Mouse (Mus musculus) MEL (cell line): Measurements from ENCODE around the gene Cabp2. TPM values are rescaled to one million over a fixed set of nuclear protein-coding genes. Genes with fewer than 3 reads are reported as not detected.

Experiments used
- DNase-seq: peaks from one replicate; pipeline ENCODE4 v3.0.0; 2011; ENCODE audit warnings: low read depth, low spot score
- H3K27ac ChIP-seq: 2 replicates; pipeline ENCODE4 v1.5.1; 2012; ENCODE audit warnings: low read depth, mild to moderate bottlenecking, control low read depth, low read length, moderate library complexity; ENCODE audit not compliant: control insufficient read depth
- H3K27me3 ChIP-seq, 2 experiments: fragments of 150-350 bp in 1 of 2; sonication (generic) in 1 of 2; 2 replicates each; pipeline ENCODE4 v1.6.1; 2012; ENCODE audit warnings: low read length in 2 of 2, mild to moderate bottlenecking in 2 of 2, improper control_type of control experiment in 1 of 2, moderate library complexity in 1 of 2; ENCODE audit not compliant: insufficient read depth in 2 of 2, control insufficient read depth in 1 of 2
- H3K36me3 ChIP-seq, 2 experiments: 2 replicates each; pipeline ENCODE4 v1.6.1; 2012 to 2014; ENCODE audit warnings: low read length in 2 of 2, improper control_type of control experiment in 1 of 2, inconsistent platforms in 1 of 2, mild to moderate bottlenecking in 1 of 2; ENCODE audit not compliant: insufficient read depth in 2 of 2, control insufficient read depth in 1 of 2
- H3K4me1 ChIP-seq, 2 experiments: fragments of 150-350 bp in 1 of 2; sonication (generic) in 1 of 2; 2 replicates each; pipeline ENCODE4 v1.6.1; 2012; ENCODE audit warnings: low read length in 2 of 2, improper control_type of control experiment in 1 of 2, mild to moderate bottlenecking in 1 of 2; ENCODE audit not compliant: insufficient read depth in 2 of 2, control insufficient read depth in 1 of 2
- H3K4me3 ChIP-seq, 2 experiments: fragments of 150-350 bp in 1 of 2; sonication (generic) in 1 of 2; 2 replicates each; pipeline ENCODE4 v1.5.1; 2012; ENCODE audit warnings: low read depth in 2 of 2, low read length in 2 of 2, mild to moderate bottlenecking in 2 of 2, moderate library complexity in 2 of 2, control low read depth in 1 of 2, improper control_type of control experiment in 1 of 2; ENCODE audit not compliant: control insufficient read depth in 1 of 2, insufficient read depth in 1 of 2
- H3K79me2 ChIP-seq: 2 replicates; pipeline ENCODE4 v1.6.1; 2012; ENCODE audit warnings: mild to moderate bottlenecking, low read length, moderate library complexity; ENCODE audit not compliant: control insufficient read depth, poor library complexity, insufficient read depth
- H3K9ac ChIP-seq: 2 replicates; pipeline ENCODE4 v1.6.1; 2012; ENCODE audit warnings: low read depth, mild to moderate bottlenecking, control low read depth, low read length, moderate library complexity; ENCODE audit not compliant: control insufficient read depth, poor library complexity, severe bottlenecking
- H3K9me3 ChIP-seq: fragments of 150-350 bp; sonication (generic); replicated peaks from 2 replicates; pipeline ENCODE4 v1.6.1; 2012; ENCODE audit warnings: mild to moderate bottlenecking, low read length, improper control_type of control experiment, moderate library complexity; ENCODE audit not compliant: insufficient read depth
- CHD2 ChIP-seq: IDR thresholded peaks from 2 replicates; pipeline ENCODE4 v1.6.1; 2011; ENCODE audit warnings: low read length, improper control_type of control experiment
- EP300 ChIP-seq, 2 experiments: IDR thresholded peaks; 2 replicates each; pipeline ENCODE4 v1.6.1; 2011; ENCODE audit warnings: improper control_type of control experiment in 2 of 2, low read length in 2 of 2, low read depth in 1 of 2, mild to moderate bottlenecking in 1 of 2
- GABPA ChIP-seq: IDR thresholded peaks from 2 replicates; pipeline ENCODE4 v1.6.1; 2012; ENCODE audit warnings: low read depth, mild to moderate bottlenecking, inconsistent platforms, low read length, improper control_type of control experiment, moderate library complexity
- GATA1 ChIP-seq: IDR thresholded peaks from 2 replicates; pipeline ENCODE4 v1.6.1; 2011; ENCODE audit warnings: low read depth, low read length, improper control_type of control experiment
- HCFC1 ChIP-seq: IDR thresholded peaks from 2 replicates; pipeline ENCODE4 v1.6.1; 2012; ENCODE audit warnings: low read depth, mild to moderate bottlenecking, inconsistent platforms, low read length, improper control_type of control experiment, moderate library complexity
- MAFK ChIP-seq: IDR thresholded peaks from 2 replicates; pipeline ENCODE4 v1.6.1; 2011; ENCODE audit warnings: low read depth, mild to moderate bottlenecking, low read length, improper control_type of control experiment, borderline replicate concordance
- MAZ ChIP-seq: IDR thresholded peaks from 2 replicates; pipeline ENCODE4 v1.6.1; 2012; ENCODE audit warnings: low read depth, mild to moderate bottlenecking, inconsistent platforms, low read length, improper control_type of control experiment
- MYB ChIP-seq: IDR thresholded peaks from 2 replicates; pipeline ENCODE4 v1.6.1; 2011; ENCODE audit warnings: mild to moderate bottlenecking, low read depth, low read length, improper control_type of control experiment
- MYC ChIP-seq: IDR thresholded peaks from 2 replicates; pipeline ENCODE4 v1.6.1; 2011; ENCODE audit warnings: low read depth, mild to moderate bottlenecking, low read length, improper control_type of control experiment, moderate library complexity
- NRF1 ChIP-seq: IDR thresholded peaks from 2 replicates; pipeline ENCODE4 v1.6.1; 2014; ENCODE audit warnings: low read depth, mild to moderate bottlenecking, inconsistent platforms, low read length, improper control_type of control experiment, moderate library complexity; ENCODE audit not compliant: poor library complexity, insufficient read depth, severe bottlenecking
- POLR2A ChIP-seq, 2 experiments: IDR thresholded peaks; 2 replicates each; pipeline ENCODE4 v1.6.1; 2011 to 2012; ENCODE audit warnings: low read length in 2 of 2, mild to moderate bottlenecking in 2 of 2, control low read depth in 1 of 2, improper control_type of control experiment in 1 of 2, low read depth in 1 of 2, moderate library complexity in 1 of 2; ENCODE audit not compliant: control insufficient read depth in 1 of 2, insufficient read depth in 1 of 2, poor library complexity in 1 of 2
- POLR2AphosphoS2 ChIP-seq: IDR thresholded peaks from 2 replicates; pipeline ENCODE4 v1.6.1; 2011; ENCODE audit warnings: low read length, improper control_type of control experiment
- RAD21 ChIP-seq: IDR thresholded peaks from 2 replicates; pipeline ENCODE4 v1.6.1; 2011; ENCODE audit warnings: mild to moderate bottlenecking, low read depth, low read length, improper control_type of control experiment
- RCOR1 ChIP-seq: IDR thresholded peaks from 2 replicates; pipeline ENCODE4 v1.6.1; 2012; ENCODE audit warnings: low read depth, mild to moderate bottlenecking, inconsistent platforms, low read length, improper control_type of control experiment
- SIN3A ChIP-seq: IDR thresholded peaks from 2 replicates; pipeline ENCODE4 v1.6.1; 2012; ENCODE audit warnings: low read length, improper control_type of control experiment, inconsistent platforms
- SMC3 ChIP-seq: IDR thresholded peaks from 2 replicates; pipeline ENCODE4 v1.6.1; 2011; ENCODE audit warnings: low read depth, low read length, improper control_type of control experiment
- TAL1 ChIP-seq: IDR thresholded peaks from 2 replicates; pipeline ENCODE4 v1.6.1; 2012; ENCODE audit warnings: mild to moderate bottlenecking, inconsistent platforms, low read length, moderate library complexity, mixed read lengths
- TCF12 ChIP-seq: IDR thresholded peaks from 2 replicates; pipeline ENCODE4 v1.6.1; 2014; ENCODE audit warnings: low read depth, mild to moderate bottlenecking, inconsistent platforms, low read length, improper control_type of control experiment, moderate library complexity
- USF1 ChIP-seq: IDR thresholded peaks from 2 replicates; pipeline ENCODE4 v1.6.1; 2014; ENCODE audit warnings: low read depth, mild to moderate bottlenecking, inconsistent platforms, low read length, improper control_type of control experiment, moderate library complexity
- USF2 ChIP-seq, 2 experiments: IDR thresholded peaks; 2 replicates each; pipeline ENCODE4 v1.6.1; 2011 to 2012; ENCODE audit warnings: improper control_type of control experiment in 2 of 2, low read length in 2 of 2, borderline replicate concordance in 1 of 2, inconsistent platforms in 1 of 2, low read depth in 1 of 2, mild to moderate bottlenecking in 1 of 2; ENCODE audit not compliant: insufficient read depth in 1 of 2
- ZKSCAN1 ChIP-seq: IDR thresholded peaks from 2 replicates; pipeline ENCODE4 v1.6.1; 2012; ENCODE audit warnings: low read depth, mild to moderate bottlenecking, inconsistent platforms, low read length, improper control_type of control experiment, moderate library complexity
- ZMIZ1 ChIP-seq: IDR thresholded peaks from 2 replicates; pipeline ENCODE4 v1.6.1; 2012; ENCODE audit warnings: low read depth, mild to moderate bottlenecking, inconsistent platforms, low read length, improper control_type of control experiment, moderate library complexity
- ZNF384 ChIP-seq: IDR thresholded peaks from 2 replicates; pipeline ENCODE4 v1.6.1; 2012; ENCODE audit warnings: low read depth, mild to moderate bottlenecking, inconsistent platforms, low read length, improper control_type of control experiment
- polyA plus RNA-seq, 2 experiments: library from polyadenylated mRNA; stranded (reverse) in 1 of 2; unstranded in 1 of 2; fragments of >175 nt in 1 of 2; fragments of >200 nt in 1 of 2; gene quantifications; 2 replicates each; pipeline versions ENCODE4 v1.2.1 to v1.2.4; 2012; ENCODE audit warnings: low replicate concordance in 2 of 2, low read depth in 1 of 2; ENCODE audit not compliant: insufficient read length in 2 of 2, insufficient read depth in 1 of 2, missing spikeins in 1 of 2
- total RNA-seq: library from RNA; depleted of rRNA; stranded (reverse); fragments of 300-350 nt; gene quantifications from 2 replicates; pipeline ENCODE4 v1.2.3, GENCODE M21; 2012; rRNA removed

The Cabp2 gene
- total RNA-seq (not detected in 2 replicates), polyA plus RNA-seq (under 1 TPM in 1 of 2 experiments, not detected in 1; 0.14 TPM)

- H3K27me3 ChIP-seq = peaks cover 1 to 2% of the 10 kb centered on the region in 2 experiments; a peak in 3 of 4 replicates
- H3K27ac ChIP-seq = no peak within 1 kb of the TSS
- H3K9me3 ChIP-seq = no peaks in the 10 kb centered on the region
- H3K79me2 ChIP-seq = no peaks in the 10 kb centered on the region
- peaks cover 0 to 5% of the 10 kb centered on the region in 2 experiments; a peak in 1 of 4 replicates for H3K4me1 ChIP-seq
- no peak within 1 kb of the TSS for H3K9ac ChIP-seq
- TF ChIP-seq RCOR1 (no peak), USF2 (IDR thresholded peaks at IDR 0.05; ENCODE audit: borderline replicate concordance in 1 of 2, insufficient read depth in 1 of 2, low read depth in 1 of 2, low read length in 2 of 2) (no peak), ZNF384 (no peak), USF1 (no peak), SMC3 (no peak), POLR2A (IDR thresholded peaks at IDR 0.05; ENCODE audit: control insufficient read depth in 1 of 2, insufficient read depth in 1 of 2, low read depth in 1 of 2, low read length in 2 of 2, poor library complexity in 1 of 2) (no peak), MAZ (no peak), MAFK (no peak)
- no peak for DNase-seq
- H3K4me3 ChIP-seq = no peak within 1 kb of the TSS
- H3K36me3 ChIP-seq = no peaks in the 10 kb centered on the region
Observed at GRCm38 (mm10) chr19:4081394-4081793, at the start of gene Cabp2. Gene Cabp2, plus strand, starts transcription at chr19:4081578.

DNA sequence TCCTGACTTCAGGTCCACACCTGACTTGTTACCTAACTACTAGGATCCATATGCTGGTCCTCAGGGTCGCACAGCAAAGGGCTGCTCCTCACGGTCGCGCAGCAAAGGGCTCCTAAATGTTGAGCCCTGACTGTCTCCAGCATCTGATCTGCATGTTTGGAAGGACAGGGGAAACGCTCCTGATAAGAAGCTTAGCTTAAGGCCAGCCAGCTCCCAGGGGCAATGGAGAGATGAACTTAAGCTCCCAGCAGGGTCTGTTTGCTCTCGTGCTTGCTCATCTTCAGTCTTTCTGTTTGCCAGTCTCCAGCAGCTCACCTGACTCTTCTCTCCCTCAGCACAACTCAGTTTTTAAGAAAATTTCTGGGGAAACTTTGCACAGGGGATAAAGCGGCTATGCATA is 48.7 kb upstream of the Cabp2 start:
- Histone ChIP-seq H3K79me2 (peaks cover 4% of the 10 kb centered on the region), H3K27me3 (no peaks in the 10 kb centered on the region), H3K27ac (no peak overlapping the region), H3K9me3 (no peaks in the 10 kb centered on the region), H3K4me3 (no peak overlapping the region), H3K36me3 (peaks cover 0 to 2% of the 10 kb centered on the region in 2 experiments; a peak in 1 of 4 replicates), H3K9ac (no peak overlapping the region), H3K4me1 (peaks cover 0 to 8% of the 10 kb centered on the region in 2 experiments; a peak in 2 of 4 replicates)
- DNase-seq = no peak
- TF ChIP-seq TCF12 (no peak), HCFC1 (no peak), NRF1 (no peak), TAL1 (no peak), SIN3A (no peak), POLR2AphosphoS2 (no peak), GATA1 (no peak), EP300 (IDR thresholded peaks at IDR 0.05; ENCODE audit: low read depth in 1 of 2, low read length in 2 of 2) (no peak), CHD2 (no peak), ZMIZ1 (no peak), MYB (no peak), ZKSCAN1 (no peak), GABPA (no peak), USF1 (no peak), MYC (no peak), ZNF384 (no peak), RAD21 (no peak)
